Mouse (Mus musculus) kidney, postnatal 0 days (tissue): ENCODE measurements at regions not wholly inside any gene's neighbourhood (a gene's known extent, or its start where the extent isn't known, plus 50 kb on each side); places are given as distances from the start of the nearest gene placed in this dataset.
A peak's percentile ranks its signal among the peaks of the same experiment; 100 is the strongest.

Source experiments
- ATAC-seq: fragments of 200-750 bp; cut with Nextera tagmentation; replicated peaks from 2 replicates; pipeline ENCODE4 v1.8.0; 2017; ENCODE audit warnings: low read depth, moderate number of reproducible peaks, moderate TSS enrichment, moderate library complexity; ENCODE audit not compliant: low FRiP score
- DNase-seq: peaks from one replicate; pipeline ENCODE4 v3.0.0-alpha.2; 2016; ENCODE audit warnings: low spot score
- H3K27ac ChIP-seq: fragments of 300-500 bp; sonication (generic); 2 replicates; pipeline ENCODE4 v1.5.1; 2014; ENCODE audit warnings: mild to moderate bottlenecking
- H3K27me3 ChIP-seq: fragments of 300-500 bp; sonication (generic); 2 replicates; pipeline ENCODE4 v1.6.1; 2014; ENCODE audit warnings: low read length, mixed read lengths; ENCODE audit not compliant: insufficient read depth
- H3K36me3 ChIP-seq: fragments of 300-500 bp; sonication (generic); 2 replicates; pipeline ENCODE4 v1.6.1; 2014; ENCODE audit warnings: low read length, mixed read lengths; ENCODE audit not compliant: insufficient read depth
- H3K4me1 ChIP-seq: fragments of 300-500 bp; sonication (generic); replicated peaks from 2 replicates; pipeline ENCODE4 v1.6.1; 2014; ENCODE audit warnings: antibody characterized with exemption, low read length, mixed read lengths; ENCODE audit not compliant: insufficient read depth
- H3K4me2 ChIP-seq: fragments of 300-500 bp; sonication (generic); 2 replicates; pipeline ENCODE4 v1.6.1; 2014; ENCODE audit warnings: mild to moderate bottlenecking, low read length, moderate library complexity, mixed read lengths
- H3K4me3 ChIP-seq: fragments of 300-500 bp; sonication (generic); replicated peaks from 2 replicates; pipeline ENCODE4 v1.5.1; 2014; ENCODE audit warnings: low read depth, low read length
- H3K9ac ChIP-seq: fragments of 300-500 bp; sonication (generic); 2 replicates; pipeline ENCODE4 v1.6.1; 2014; ENCODE audit warnings: low read depth, low read length
- H3K9me3 ChIP-seq: fragments of 300-500 bp; sonication (generic); replicated peaks from 2 replicates; pipeline ENCODE4 v1.6.1; 2016; ENCODE audit warnings: low read length, inconsistent platforms, mixed read lengths
- CTCF ChIP-seq: IDR thresholded peaks from 2 replicates; pipeline ENCODE4 v1.5.1; 2016; ENCODE audit warnings: antibody characterized with exemption, low read depth, mild to moderate bottlenecking, moderate library complexity
- WGBS: fragments of 180-500 bp; shearing (Covaris S2); extraction: QIAGEN DNeasy Blood & Tissue Kit; methylation state at CpG from one replicate; pipeline ENCODE4 v1.1.7; 2014; 5-methylcytosine and 5-hydroxymethylcytosine counted together

DNA sequence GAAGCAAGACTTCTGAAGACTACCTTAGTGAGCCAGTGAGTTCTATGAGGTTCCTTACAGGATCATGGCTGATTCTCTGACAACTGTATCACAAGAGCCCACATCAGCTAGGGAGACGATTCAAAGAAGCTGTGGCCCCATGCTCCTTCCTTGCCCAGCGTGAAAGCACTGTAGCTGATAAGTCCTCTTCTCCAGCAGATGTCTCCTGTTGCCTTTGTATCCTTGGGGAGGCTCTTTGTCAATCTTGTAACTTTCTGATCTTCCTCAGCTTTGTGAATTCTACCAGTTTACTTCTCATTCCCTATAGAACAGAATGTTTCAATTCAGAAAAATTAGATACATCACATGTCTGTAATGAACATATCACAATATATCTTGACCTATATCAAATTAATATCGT is 584.0 kb upstream of the Tbl1xr1 start:
- WGBS: 72% methylated on average over 3 of the region's 3 CpGs
- Histone ChIP-seq H3K4me3 (no peak overlapping the region), H3K9ac (no peak overlapping the region), H3K27ac (no peak overlapping the region), H3K4me1 (no peaks in the 10 kb centered on the region), H3K9me3 (peaks cover 3% of the 10 kb centered on the region; the same call in 1 of the 2 replicates), H3K27me3 (no peaks in the 10 kb centered on the region), H3K4me2 (no peak overlapping the region), H3K36me3 (no peaks in the 10 kb centered on the region)
- no peak for DNase-seq
- peak; percentile 20; the same call in 1 of the 2 replicates for TF ChIP-seq CTCF
- no peak for ATAC-seq

DNA sequence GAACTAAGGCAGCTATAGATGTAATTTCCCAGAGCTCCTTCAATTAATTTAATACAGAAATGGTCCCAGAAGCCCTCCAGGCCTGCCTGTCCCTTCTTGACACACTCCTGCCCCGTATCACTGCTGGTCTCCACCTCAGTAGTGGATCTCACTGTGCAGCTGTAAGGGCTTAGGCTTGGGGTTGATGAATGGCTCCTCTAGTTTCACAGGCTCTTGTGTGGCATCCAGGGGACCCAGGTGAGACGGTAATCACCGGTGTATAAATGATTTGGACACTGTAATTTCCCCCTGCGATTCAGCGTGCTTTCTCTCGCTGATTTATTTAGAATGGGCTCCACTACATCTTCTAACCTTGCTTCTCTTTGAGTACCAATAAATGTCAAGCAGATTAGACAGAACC is 583.1 kb upstream of the Tbl1xr1 start:
- Histone ChIP-seq H3K9ac (no peak overlapping the region), H3K4me2 (no peak overlapping the region), H3K9me3 (peaks cover 3% of the 10 kb centered on the region; the same call in 1 of the 2 replicates), H3K36me3 (no peaks in the 10 kb centered on the region), H3K27ac (no peak overlapping the region), H3K27me3 (no peaks in the 10 kb centered on the region), H3K4me3 (no peak overlapping the region), H3K4me1 (no peaks in the 10 kb centered on the region)
- TF ChIP-seq CTCF: no peak
- ATAC-seq (no peak), DNase-seq (no peak)
- WGBS: 46% methylated on average over 6 of the region's 6 CpGs

DNA sequence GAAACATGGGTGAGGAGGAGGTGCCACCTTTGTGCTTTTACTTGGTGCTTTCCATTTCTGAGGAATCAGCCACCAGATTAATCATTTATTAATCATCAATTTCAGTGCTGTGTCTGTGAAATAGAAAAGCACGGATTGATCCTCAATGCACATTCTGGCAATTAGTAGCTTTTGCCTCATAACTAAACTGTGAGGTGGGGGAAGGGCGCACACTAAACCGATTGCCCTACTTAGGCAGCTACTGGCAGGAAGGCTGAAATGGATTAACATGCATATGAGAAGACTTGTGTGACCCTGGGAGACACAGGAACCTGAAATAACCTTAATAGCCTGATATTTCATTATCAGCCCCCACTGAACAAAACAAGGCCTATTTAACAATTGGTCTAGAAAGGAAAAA is 581.5 kb upstream of the Tbl1xr1 start:
- TF ChIP-seq CTCF: no peak
- ATAC-seq (no peak), DNase-seq (no peak)
- H3K9me3 ChIP-seq: no peaks in the 10 kb centered on the region
- H3K36me3 ChIP-seq: no peaks in the 10 kb centered on the region
- no peak overlapping the region for H3K4me3 ChIP-seq
- H3K27me3 ChIP-seq: no peaks in the 10 kb centered on the region
- H3K4me1 ChIP-seq: no peaks in the 10 kb centered on the region
- no peak overlapping the region for H3K9ac ChIP-seq
- 65% methylated on average over 3 of the region's 3 CpGs for WGBS
- H3K27ac ChIP-seq: no peak overlapping the region
- no peak overlapping the region for H3K4me2 ChIP-seq

DNA sequence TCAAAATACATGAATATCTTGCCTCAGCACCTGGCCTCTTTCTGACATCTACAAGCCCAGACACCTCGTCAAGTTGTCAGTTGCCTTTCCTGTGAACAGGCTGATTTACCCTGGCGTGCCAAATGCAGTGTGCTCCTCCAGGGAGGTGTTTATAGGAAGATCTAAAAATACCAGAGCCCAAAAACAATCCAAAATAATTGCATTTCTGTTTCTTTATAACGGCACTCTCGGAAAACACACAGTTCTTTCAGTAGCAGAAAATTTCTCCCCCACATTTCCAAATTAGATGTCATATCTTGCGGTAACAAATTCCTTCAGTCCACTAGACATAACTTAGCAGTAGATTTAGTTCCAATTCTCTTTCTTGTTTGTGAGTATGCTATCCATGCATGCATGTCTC is 580.8 kb upstream of the Tbl1xr1 start:
- ATAC-seq: no peak
- Histone ChIP-seq H3K27me3 (no peaks in the 10 kb centered on the region), H3K4me1 (no peaks in the 10 kb centered on the region), H3K27ac (no peak overlapping the region), H3K9ac (no peak overlapping the region), H3K9me3 (no peaks in the 10 kb centered on the region), H3K4me3 (no peak overlapping the region), H3K36me3 (no peaks in the 10 kb centered on the region), H3K4me2 (no peak overlapping the region)
- peak; percentile 14 for DNase-seq
- no peak for TF ChIP-seq CTCF
- 60% methylated on average over 5 of the region's 5 CpGs for WGBS

DNA sequence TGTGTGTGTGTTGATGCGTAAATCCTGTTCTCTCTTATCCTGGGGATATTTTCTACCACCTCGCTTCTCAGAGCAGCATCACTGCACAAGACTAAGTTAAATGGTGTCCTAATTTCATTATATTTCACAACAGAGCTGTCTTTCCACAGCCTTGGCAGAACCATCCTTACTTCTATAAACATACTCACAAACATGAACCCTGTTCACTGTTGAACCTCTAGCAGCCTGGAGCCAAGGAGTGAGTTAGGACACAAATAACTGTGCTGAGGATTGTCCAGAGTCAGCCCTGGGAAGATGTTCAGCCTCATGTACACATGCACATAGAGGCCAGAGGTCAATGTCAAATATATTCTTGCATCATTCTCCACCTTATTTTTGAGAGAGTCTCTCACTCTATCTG is 580.3 kb upstream of the Tbl1xr1 start:
- 73% methylated on average over 2 of the region's 2 CpGs for WGBS
- Histone ChIP-seq H3K9ac (no peak overlapping the region), H3K9me3 (no peaks in the 10 kb centered on the region), H3K4me2 (no peak overlapping the region), H3K27ac (no peak overlapping the region), H3K4me3 (no peak overlapping the region), H3K36me3 (no peaks in the 10 kb centered on the region), H3K4me1 (no peaks in the 10 kb centered on the region), H3K27me3 (no peaks in the 10 kb centered on the region)
- DNase-seq (no peak), ATAC-seq (no peak)
- no peak for TF ChIP-seq CTCF

DNA sequence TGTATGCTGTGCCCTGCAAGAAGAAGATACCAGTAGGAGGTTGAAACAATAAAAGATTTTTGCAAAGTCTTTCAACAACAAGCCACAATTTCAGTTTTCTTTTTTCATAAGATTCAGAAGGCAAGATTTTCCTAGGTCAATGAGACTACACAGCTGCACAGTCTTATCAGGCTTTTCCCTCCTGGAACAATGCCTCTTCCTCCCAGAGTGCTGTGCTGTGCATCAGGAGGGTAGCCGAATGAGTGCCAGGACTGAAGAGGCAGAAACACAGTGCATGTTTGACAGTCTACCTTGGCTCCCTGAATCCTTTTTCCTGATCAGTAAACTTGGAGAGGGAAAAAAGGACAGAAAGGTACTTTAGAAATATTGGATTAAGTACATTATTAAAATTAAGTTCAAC is 579.4 kb upstream of the Tbl1xr1 start:
- Histone ChIP-seq H3K27ac (no peak overlapping the region), H3K4me2 (no peak overlapping the region), H3K9ac (no peak overlapping the region), H3K9me3 (no peaks in the 10 kb centered on the region), H3K36me3 (no peaks in the 10 kb centered on the region), H3K4me1 (no peaks in the 10 kb centered on the region), H3K27me3 (no peaks in the 10 kb centered on the region), H3K4me3 (no peak overlapping the region)
- no peak for ATAC-seq
- DNase-seq: no peak
- WGBS: 62% methylated on average over 1 of the region's 1 CpGs
- TF ChIP-seq CTCF: no peak

DNA sequence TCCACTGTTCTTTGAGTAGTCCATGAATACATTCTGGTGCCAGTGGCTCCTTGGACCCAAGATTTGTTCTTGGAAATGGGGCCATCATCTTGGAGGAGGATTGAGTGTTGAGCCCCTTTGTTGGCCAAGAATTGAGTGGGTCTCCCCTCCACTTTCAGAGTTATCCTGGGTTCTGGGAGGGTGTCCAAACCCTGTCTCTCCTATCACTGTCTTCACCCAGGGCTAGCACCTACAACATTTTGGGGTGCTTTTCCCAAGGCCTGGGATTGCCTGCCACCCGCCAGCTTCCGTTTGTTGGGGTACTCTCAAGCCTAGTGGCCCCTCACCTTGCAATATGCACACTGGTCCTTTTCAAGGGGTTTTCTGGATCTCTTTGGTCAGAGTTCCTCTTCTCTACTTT is 568.8 kb upstream of the Tbl1xr1 start:
- DNase-seq: no peak
- no peak overlapping the region for H3K27ac ChIP-seq
- H3K4me1 ChIP-seq: no peaks in the 10 kb centered on the region
- H3K36me3 ChIP-seq: no peaks in the 10 kb centered on the region
- TF ChIP-seq CTCF: no peak
- H3K4me2 ChIP-seq: no peak overlapping the region
- H3K27me3 ChIP-seq: no peaks in the 10 kb centered on the region
- H3K9me3 ChIP-seq: peaks cover 11% of the 10 kb centered on the region
- ATAC-seq: no peak
- no peak overlapping the region for H3K9ac ChIP-seq
- H3K4me3 ChIP-seq: no peak overlapping the region
- WGBS: 95% methylated on average over 2 of the region's 2 CpGs
